Mouse (Mus musculus): ENCODE measurements around the gene Ccdc47. TPM values are rescaled to one million over a fixed set of nuclear protein-coding genes. Genes with fewer than 3 reads are reported as not detected.
A peak's percentile ranks its signal among the peaks of the same experiment; 100 is the strongest.

The Ccdc47 gene
- polyA plus RNA-seq, 1 experiment from 2014 or later: 115 TPM

- Histone ChIP-seq H3K36me3 (ENCODE audit: control insufficient read depth, insufficient read depth, low read length) (peaks cover 10% of the 10 kb centered on the region; the same call in 1 of the 2 replicates), H3K27ac (ENCODE audit: low read length) (no peak overlapping the region), H3K4me3 (ENCODE audit: low read depth, low read length) (no peak overlapping the region), H3K4me1 (ENCODE audit: control insufficient read depth, insufficient read depth, low read length) (no peaks in the 10 kb centered on the region), H3K4me2 (ENCODE audit: low read length) (no peak overlapping the region), H3K27me3 (ENCODE audit: control insufficient read depth, insufficient read depth, low read depth, low read length) (no peaks in the 10 kb centered on the region), H3K9ac (ENCODE audit: low read depth, low read length) (no peak overlapping the region), H3K9me3 (replicated peaks; ENCODE audit: control insufficient read depth, low read length, poor library complexity, severe bottlenecking) (no peaks in the 10 kb centered on the region)
- WGBS: 80% methylated on average over 3 of the region's 3 CpGs
- no peak for ATAC-seq
These were observed 41.1 kb downstream of the Ccdc47 start for GRCm38 (mm10) chr11:106175081-106175480.

DNA sequence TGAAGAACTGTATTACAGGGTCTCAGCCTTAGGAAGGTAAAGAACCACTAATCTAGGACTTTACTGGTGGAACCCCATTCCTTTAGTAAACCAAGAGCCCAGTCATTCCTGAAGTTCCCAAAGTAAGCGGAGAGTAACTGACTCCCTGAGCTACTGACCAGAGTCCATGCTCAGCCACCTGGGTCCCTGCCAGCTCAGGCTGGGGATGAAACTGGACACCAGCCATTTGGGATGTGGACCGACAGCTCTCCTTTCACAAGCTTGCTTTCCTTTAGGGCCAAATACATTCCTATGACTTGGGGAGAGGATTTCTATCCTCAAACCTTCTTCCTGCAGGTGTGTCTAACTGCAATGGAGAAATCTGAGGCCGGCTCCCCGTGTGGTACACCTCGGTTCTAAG lies 41.8 kb downstream of the Ccdc47 start:
- no peak overlapping the region for H3K27ac ChIP-seq (ENCODE audit: low read length)
- no peaks in the 10 kb centered on the region for H3K27me3 ChIP-seq (ENCODE audit: control insufficient read depth, insufficient read depth, low read depth, low read length)
- no peak for ATAC-seq
- no peak overlapping the region for H3K9ac ChIP-seq (ENCODE audit: low read depth, low read length)
- H3K36me3 ChIP-seq (ENCODE audit: control insufficient read depth, insufficient read depth, low read length): peaks cover 11% of the 10 kb centered on the region; the same call in 1 of the 2 replicates
- H3K4me3 ChIP-seq (ENCODE audit: low read depth, low read length): no peak overlapping the region
- WGBS: 92% methylated on average over 5 of the region's 5 CpGs
- H3K9me3 ChIP-seq (replicated peaks; ENCODE audit: control insufficient read depth, low read length, poor library complexity, severe bottlenecking): no peaks in the 10 kb centered on the region
- no peaks in the 10 kb centered on the region for H3K4me1 ChIP-seq (ENCODE audit: control insufficient read depth, insufficient read depth, low read length)
- no peak overlapping the region for H3K4me2 ChIP-seq (ENCODE audit: low read length)

DNA sequence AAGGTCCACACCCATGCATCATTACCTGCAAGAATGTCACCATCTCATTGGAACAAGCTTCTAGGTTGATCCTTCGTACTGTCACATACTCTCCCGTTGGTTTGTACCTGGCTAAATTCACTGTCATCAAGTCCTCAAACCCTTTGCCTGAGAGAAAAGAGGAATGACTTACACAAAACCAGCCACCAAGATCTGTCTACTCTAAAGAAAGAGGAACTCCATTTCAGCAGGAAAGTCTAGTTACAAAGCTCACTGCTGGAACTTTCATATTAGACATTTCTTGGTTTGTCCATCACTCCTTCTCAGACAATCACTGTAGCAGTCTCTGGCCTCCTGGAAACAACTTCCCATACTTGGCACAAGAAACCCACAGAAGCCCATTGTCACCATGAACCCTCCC lies 42.9 kb downstream of the Ccdc47 start:
- H3K27ac ChIP-seq (ENCODE audit: low read length): no peak overlapping the region
- H3K27me3 ChIP-seq (ENCODE audit: control insufficient read depth, insufficient read depth, low read depth, low read length): no peaks in the 10 kb centered on the region
- H3K9me3 ChIP-seq (replicated peaks; ENCODE audit: control insufficient read depth, low read length, poor library complexity, severe bottlenecking): no peaks in the 10 kb centered on the region
- H3K9ac ChIP-seq (ENCODE audit: low read depth, low read length): no peak overlapping the region
- 95% methylated on average over 2 of the region's 2 CpGs for WGBS
- no peaks in the 10 kb centered on the region for H3K4me1 ChIP-seq (ENCODE audit: control insufficient read depth, insufficient read depth, low read length)
- no peak overlapping the region for H3K4me3 ChIP-seq (ENCODE audit: low read depth, low read length)
- ATAC-seq: no peak
- peaks cover 11% of the 10 kb centered on the region; the same call in 1 of the 2 replicates for H3K36me3 ChIP-seq (ENCODE audit: control insufficient read depth, insufficient read depth, low read length)
- H3K4me2 ChIP-seq (ENCODE audit: low read length): no peak overlapping the region

DNA sequence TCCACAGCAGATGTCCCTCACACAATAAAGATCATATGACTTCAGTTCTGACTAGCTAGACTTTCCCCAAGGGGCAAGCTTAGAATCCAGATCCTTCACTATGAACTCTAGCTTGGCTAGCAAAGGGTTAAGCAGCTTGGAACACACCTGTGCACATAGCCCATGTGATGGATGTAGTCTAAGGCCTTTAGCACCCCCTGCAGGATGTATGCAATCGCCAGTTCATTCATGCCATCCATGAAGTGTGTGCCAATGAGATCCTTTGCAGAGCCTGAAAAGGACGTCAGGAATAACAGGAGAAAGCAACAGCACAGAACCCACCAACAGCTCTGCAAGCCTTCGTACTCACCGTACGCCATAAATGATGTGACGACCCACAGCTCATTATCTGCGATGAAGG lies 45.3 kb downstream of the Ccdc47 start:
- 79% methylated on average over 7 of the region's 7 CpGs for WGBS
- no peak overlapping the region for H3K9ac ChIP-seq (ENCODE audit: low read depth, low read length)
- no peak overlapping the region for H3K4me2 ChIP-seq (ENCODE audit: low read length)
- H3K4me1 ChIP-seq (ENCODE audit: control insufficient read depth, insufficient read depth, low read length): no peaks in the 10 kb centered on the region
- H3K9me3 ChIP-seq (replicated peaks; ENCODE audit: control insufficient read depth, low read length, poor library complexity, severe bottlenecking): no peaks in the 10 kb centered on the region
- no peaks in the 10 kb centered on the region for H3K27me3 ChIP-seq (ENCODE audit: control insufficient read depth, insufficient read depth, low read depth, low read length)
- H3K27ac ChIP-seq (ENCODE audit: low read length): no peak overlapping the region
- H3K4me3 ChIP-seq (ENCODE audit: low read depth, low read length): no peak overlapping the region
- peaks cover 17% of the 10 kb centered on the region for H3K36me3 ChIP-seq (ENCODE audit: control insufficient read depth, insufficient read depth, low read length)
- ATAC-seq: no peak

DNA sequence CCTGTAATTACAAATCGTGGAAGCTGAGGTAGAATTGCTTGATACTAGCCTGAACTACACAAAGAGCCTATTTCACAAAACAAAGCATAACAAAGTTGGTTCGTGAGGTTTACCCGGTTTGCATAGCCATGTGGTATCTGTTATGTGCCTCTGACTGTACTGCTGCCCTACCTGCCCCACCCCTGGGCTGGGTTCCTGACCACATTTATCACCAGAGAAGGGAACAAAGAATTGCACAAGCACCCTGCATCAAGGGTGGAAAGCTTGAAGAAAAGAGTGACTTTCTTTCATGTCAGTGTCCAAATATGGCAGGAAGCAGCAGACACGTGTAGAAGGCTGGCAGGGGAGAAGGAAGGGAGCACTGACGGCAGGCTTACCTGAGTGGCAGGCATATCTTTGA lies 48.7 kb downstream of the Ccdc47 start:
- Histone ChIP-seq H3K9ac (ENCODE audit: low read depth, low read length) (no peak overlapping the region), H3K9me3 (replicated peaks; ENCODE audit: control insufficient read depth, low read length, poor library complexity, severe bottlenecking) (no peaks in the 10 kb centered on the region), H3K4me2 (ENCODE audit: low read length) (no peak overlapping the region), H3K4me3 (ENCODE audit: low read depth, low read length) (no peak overlapping the region), H3K36me3 (ENCODE audit: control insufficient read depth, insufficient read depth, low read length) (peaks cover 22% of the 10 kb centered on the region), H3K27me3 (ENCODE audit: control insufficient read depth, insufficient read depth, low read depth, low read length) (no peaks in the 10 kb centered on the region), H3K4me1 (ENCODE audit: control insufficient read depth, insufficient read depth, low read length) (no peaks in the 10 kb centered on the region), H3K27ac (ENCODE audit: low read length) (no peak overlapping the region)
- ATAC-seq: no peak
- WGBS: 86% methylated on average over 5 of the region's 5 CpGs

- Histone ChIP-seq H3K27ac (ENCODE audit: low read length) (no peak overlapping the region), H3K27me3 (ENCODE audit: control insufficient read depth, insufficient read depth, low read depth, low read length) (no peaks in the 10 kb centered on the region), H3K4me3 (ENCODE audit: low read depth, low read length) (no peak overlapping the region), H3K9me3 (replicated peaks; ENCODE audit: control insufficient read depth, low read length, poor library complexity, severe bottlenecking) (no peaks in the 10 kb centered on the region), H3K9ac (ENCODE audit: low read depth, low read length) (no peak overlapping the region), H3K36me3 (ENCODE audit: control insufficient read depth, insufficient read depth, low read length) (peaks cover 16% of the 10 kb centered on the region), H3K4me2 (ENCODE audit: low read length) (no peak overlapping the region), H3K4me1 (ENCODE audit: control insufficient read depth, insufficient read depth, low read length) (peaks cover 11% of the 10 kb centered on the region)
- no peak for ATAC-seq
- 92% methylated on average over 16 of the region's 16 CpGs for WGBS
These were observed 51.5 kb downstream of the Ccdc47 start for GRCm38 (mm10) chr11:106164601-106165180.

GRCm38 (mm10) chr11:106163546-106163945 lies 52.6 kb downstream of the Ccdc47 start:
- peaks cover 16% of the 10 kb centered on the region for H3K36me3 ChIP-seq (ENCODE audit: control insufficient read depth, insufficient read depth, low read length)
- H3K9ac ChIP-seq (ENCODE audit: low read depth, low read length): no peak overlapping the region
- ATAC-seq: no peak
- H3K4me3 ChIP-seq (ENCODE audit: low read depth, low read length): no peak overlapping the region
- H3K9me3 ChIP-seq (replicated peaks; ENCODE audit: control insufficient read depth, low read length, poor library complexity, severe bottlenecking): no peaks in the 10 kb centered on the region
- H3K27me3 ChIP-seq (ENCODE audit: control insufficient read depth, insufficient read depth, low read depth, low read length): no peaks in the 10 kb centered on the region
- peaks cover 20% of the 10 kb centered on the region for H3K4me1 ChIP-seq (ENCODE audit: control insufficient read depth, insufficient read depth, low read length)
- H3K27ac ChIP-seq (ENCODE audit: low read length): 0 out of 2 replicates have a peak overlapping the region, but pooled peaks have one; percentile 13
- 92% methylated on average over 4 of the region's 4 CpGs for WGBS
- H3K4me2 ChIP-seq (ENCODE audit: low read length): no peak overlapping the region

- H3K4me2 ChIP-seq (ENCODE audit: low read length): no peak overlapping the region
- H3K9ac ChIP-seq (ENCODE audit: low read depth, low read length): no peak overlapping the region
- peaks cover 26% of the 10 kb centered on the region for H3K4me1 ChIP-seq (ENCODE audit: control insufficient read depth, insufficient read depth, low read length)
- no peaks in the 10 kb centered on the region for H3K27me3 ChIP-seq (ENCODE audit: control insufficient read depth, insufficient read depth, low read depth, low read length)
- 89% methylated on average over 2 of the region's 2 CpGs for WGBS
- peaks cover 16% of the 10 kb centered on the region; the same call in 1 of the 2 replicates for H3K36me3 ChIP-seq (ENCODE audit: control insufficient read depth, insufficient read depth, low read length)
- H3K9me3 ChIP-seq (replicated peaks; ENCODE audit: control insufficient read depth, low read length, poor library complexity, severe bottlenecking): no peaks in the 10 kb centered on the region
- no peak for ATAC-seq
- H3K27ac ChIP-seq (ENCODE audit: low read length): no peak overlapping the region
- H3K4me3 ChIP-seq (ENCODE audit: low read depth, low read length): no peak overlapping the region
These were observed 53.9 kb downstream of the Ccdc47 start for GRCm38 (mm10) chr11:106162237-106162636.

- WGBS: 21% methylated on average over 22 of the region's 22 CpGs
- Histone ChIP-seq H3K36me3 (ENCODE audit: control insufficient read depth, insufficient read depth, low read length) (peaks cover 23% of the 10 kb centered on the region), H3K27ac (ENCODE audit: low read length) (peak within 1 kb of the TSS; percentile 98)
These were observed 55.1 kb downstream of the Ccdc47 start, which contains the start of the genes Gm10840 and Limd2 for GRCm38 (mm10) chr11:106160841-106161721. Gm10840 (plus strand) TSS chr11:106160850. Limd2 (minus strand) TSS chr11:106160860.

More at GRCm38 (mm10) chr11:106160841-106161721, 55.1 kb downstream of the Ccdc47 start, which contains the start of the genes Gm10840 and Limd2:
- Histone ChIP-seq H3K4me3 (ENCODE audit: low read depth, low read length) (peak within 1 kb of the TSS; percentile 78), H3K4me2 (ENCODE audit: low read length) (peak within 1 kb of the TSS; percentile 93), H3K9me3 (replicated peaks; ENCODE audit: control insufficient read depth, low read length, poor library complexity, severe bottlenecking) (no peaks in the 10 kb centered on the region), H3K27me3 (ENCODE audit: control insufficient read depth, insufficient read depth, low read depth, low read length) (no peaks in the 10 kb centered on the region), H3K9ac (ENCODE audit: low read depth, low read length) (peak within 1 kb of the TSS; percentile 96), H3K4me1 (ENCODE audit: control insufficient read depth, insufficient read depth, low read length) (peaks cover 26% of the 10 kb centered on the region)
- ATAC-seq: peak; percentile 33

Data from midbrain, embryonic 16.5 days (tissue).